Mouse (Mus musculus): ENCODE data around the gene Uck1.

- TF ChIP-seq GATA1 (IDR thresholded peaks at IDR 0.05; ENCODE audit: borderline replicate concordance, low read length): no peak
- TF ChIP-seq FLI1 (IDR thresholded peaks at IDR 0.05; ENCODE audit: low read length): no peak
Measured at GRCm38 (mm10) chr2:32235886-32236759, 23.8 kb downstream of the Uck1 start, which contains the start of gene Pomt1.

Data from megakaryocyte, embryonic 14.5 days (primary cell).